Mouse (Mus musculus) heart, postnatal 0 days (tissue): ENCODE data around the gene Ndufb11. TPM values are rescaled to one million over a fixed set of nuclear protein-coding genes. Genes with fewer than 3 reads are reported as not detected.

Source experiments
- ATAC-seq: fragments of 200-750 bp; cut with Nextera tagmentation; 2 replicates; pipeline ENCODE4 v1.8.0; 2017; ENCODE audit warnings: low read depth, moderate number of reproducible peaks, moderate library complexity; ENCODE audit not compliant: insufficient read depth
- DNase-seq: peaks from one replicate; pipeline ENCODE4 v3.0.0-alpha.2; 2016; ENCODE audit warnings: low spot score
- H3K27ac ChIP-seq: fragments of 300-500 bp; sonication (generic); 2 replicates; pipeline ENCODE4 v1.5.1; 2014; ENCODE audit warnings: low read depth, mild to moderate bottlenecking
- H3K27me3 ChIP-seq: fragments of 300-500 bp; sonication (generic); 2 replicates; pipeline ENCODE4 v1.6.1; 2014; ENCODE audit warnings: low read length, mixed read lengths; ENCODE audit not compliant: control insufficient read depth, insufficient read depth
- H3K36me3 ChIP-seq: fragments of 300-500 bp; sonication (generic); replicated peaks from 2 replicates; pipeline ENCODE4 v1.6.1; 2014; ENCODE audit warnings: low read length, mixed read lengths; ENCODE audit not compliant: control insufficient read depth, insufficient read depth
- H3K4me1 ChIP-seq: fragments of 300-500 bp; sonication (generic); 2 replicates; pipeline ENCODE4 v1.6.1; 2014; ENCODE audit warnings: antibody characterized with exemption; ENCODE audit not compliant: control insufficient read depth, insufficient read depth
- H3K4me2 ChIP-seq: fragments of 300-500 bp; sonication (generic); 2 replicates; pipeline ENCODE4 v1.6.1; 2014; ENCODE audit warnings: low read depth, mild to moderate bottlenecking, low read length, moderate library complexity
- H3K4me3 ChIP-seq: fragments of 300-500 bp; sonication (generic); 2 replicates; pipeline ENCODE4 v1.5.1; 2014; ENCODE audit warnings: low read depth, low read length
- H3K9ac ChIP-seq: fragments of 300-500 bp; sonication (generic); replicated peaks from 2 replicates; pipeline ENCODE4 v1.6.1; 2014; ENCODE audit warnings: low read depth, low read length, mixed read lengths
- H3K9me3 ChIP-seq: fragments of 300-500 bp; sonication (generic); replicated peaks from 2 replicates; pipeline ENCODE4 v1.6.1; 2016; ENCODE audit warnings: low read length; ENCODE audit not compliant: control insufficient read depth
- CTCF ChIP-seq: IDR thresholded peaks from 2 replicates; pipeline ENCODE4 v1.5.1; 2016; ENCODE audit warnings: antibody characterized with exemption, control low read depth, low read depth
- EP300 ChIP-seq: IDR thresholded peaks from 2 replicates; pipeline ENCODE4 v1.6.1; 2016; ENCODE audit warnings: antibody characterized with exemption, low read depth
- WGBS: fragments of 180-500 bp; shearing (Covaris S2); extraction: QIAGEN DNeasy Blood & Tissue Kit; methylation state at CpG from one replicate; pipeline ENCODE4 v1.1.7; 2014; 5-methylcytosine and 5-hydroxymethylcytosine counted together
- polyA plus RNA-seq: library from polyadenylated mRNA; unstranded; fragments of >200 nt; fragmentation: Nextera tagmentation; extraction: Ambion mirVana; gene quantifications from 2 replicates; pipeline ENCODE4 v1.2.1, GENCODE M21; 2015
- total RNA-seq: library from RNA; depleted of rRNA; stranded (reverse); fragments of >200 nt; gene quantifications from 2 replicates; pipeline ENCODE4 v1.2.3, GENCODE M21; 2014; ENCODE audit warnings: low replicate concordance

Gene Ndufb11
- total and polyA plus RNA-seq, 2 experiments from 2014 or later = 506 to 979 TPM

DNA sequence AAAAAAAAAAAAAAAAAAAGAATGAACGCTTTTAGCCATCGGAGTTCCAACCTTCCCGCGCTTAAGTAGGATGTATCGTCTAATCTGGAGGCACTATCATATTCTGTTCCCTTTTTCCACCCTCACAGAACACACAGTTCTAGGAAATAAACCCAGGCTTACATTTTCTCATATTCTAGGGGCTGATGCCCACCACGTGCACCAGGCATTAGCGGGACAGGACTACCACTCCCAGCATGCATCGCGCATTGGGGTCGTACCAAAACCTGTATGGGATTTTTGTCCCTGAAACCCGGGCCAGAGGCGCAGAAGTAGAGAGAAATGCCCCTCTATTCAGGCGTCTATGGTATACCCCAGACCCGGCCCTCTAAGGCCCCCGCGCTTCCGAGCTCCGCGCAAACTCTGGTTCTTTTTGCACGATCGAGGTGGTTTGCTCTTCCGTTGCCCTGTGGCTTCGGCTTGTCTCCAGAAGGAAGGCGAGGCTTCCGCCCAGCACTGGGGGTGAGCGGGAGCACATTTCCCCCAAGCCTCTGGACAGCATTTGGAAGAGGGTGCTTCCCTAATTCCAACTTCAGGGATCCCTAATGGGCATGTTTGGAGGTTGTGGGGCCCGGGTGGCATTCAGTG, 40.7 kb upstream of the Ndufb11 start, which contains the start of gene Uba1:
Uba1 (plus strand) TSS at position 301 of the 627 bp plus-strand sequence.
- Histone ChIP-seq H3K9me3 (no peaks in the 10 kb centered on the region), H3K9ac (peak within 1 kb of the TSS; percentile 52), H3K27me3 (no peaks in the 10 kb centered on the region), H3K36me3 (no peaks in the 10 kb centered on the region), H3K4me1 (no peaks in the 10 kb centered on the region), H3K4me2 (peak within 1 kb of the TSS; percentile 80), H3K27ac (peak within 1 kb of the TSS; percentile 65), H3K4me3 (peak within 1 kb of the TSS; percentile 55)
- ATAC-seq (peak; percentile 79), DNase-seq (peak; percentile 52)
- no peak; the same call in 1 of the 2 replicates for TF ChIP-seq EP300
- TF ChIP-seq CTCF = no peak
- 16% methylated on average over 27 of the region's 27 CpGs for WGBS

DNA sequence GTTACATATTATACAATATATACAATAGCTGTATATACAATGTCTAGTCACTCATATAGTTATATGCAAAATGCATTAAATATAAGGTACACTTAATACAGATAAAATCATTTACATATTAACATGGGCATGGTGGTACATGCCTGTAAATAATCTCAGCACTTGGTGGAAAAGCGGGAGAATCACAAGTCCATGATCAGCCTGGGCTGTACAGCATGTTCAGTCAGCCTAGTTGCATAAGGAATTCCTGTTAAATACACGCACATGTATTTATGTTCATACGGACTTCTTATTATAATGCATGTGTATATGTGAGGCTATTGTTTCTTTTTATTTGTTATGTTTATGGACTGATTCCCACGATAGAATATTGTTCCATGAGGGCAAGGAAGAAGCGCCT, 40.2 kb upstream of the Ndufb11 start:
- peak overlapping the region; percentile 55 for H3K4me3 ChIP-seq
- WGBS = 27% methylated on average over 5 of the region's 5 CpGs
- no peak for ATAC-seq

DNA sequence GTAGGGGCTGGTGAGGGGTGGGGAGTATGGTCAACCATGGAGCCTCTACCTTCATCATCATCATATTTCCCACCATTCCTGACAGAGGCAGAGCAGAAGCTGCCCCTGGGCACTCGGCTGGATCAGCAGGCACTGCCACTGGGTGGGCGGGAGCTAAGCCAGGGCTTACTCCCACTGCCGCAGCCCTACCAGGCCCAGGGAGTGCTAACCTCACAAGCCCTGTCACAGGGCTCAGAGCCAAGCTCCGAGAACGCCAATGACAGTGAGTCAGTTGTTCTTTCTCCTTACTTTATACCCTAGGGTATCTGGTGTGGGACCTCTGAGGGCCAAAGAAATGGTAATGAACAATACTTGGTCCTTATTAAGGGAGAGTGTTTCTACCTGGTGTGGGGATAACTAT, 27.4 kb upstream of the Ndufb11 start:
- H3K4me1 ChIP-seq = no peaks in the 10 kb centered on the region

More for the DNA sequence above, 40.2 kb upstream of the Ndufb11 start:
- TF ChIP-seq EP300 = no peak
- no peak for TF ChIP-seq CTCF
- no peak overlapping the region for H3K9ac ChIP-seq
- H3K9me3 ChIP-seq = no peaks in the 10 kb centered on the region
- H3K36me3 ChIP-seq = no peaks in the 10 kb centered on the region
- no peak overlapping the region for H3K27ac ChIP-seq
- no peaks in the 10 kb centered on the region for H3K4me1 ChIP-seq
- DNase-seq = no peak
- peak overlapping the region; percentile 80 for H3K4me2 ChIP-seq
- H3K27me3 ChIP-seq = no peaks in the 10 kb centered on the region

DNA sequence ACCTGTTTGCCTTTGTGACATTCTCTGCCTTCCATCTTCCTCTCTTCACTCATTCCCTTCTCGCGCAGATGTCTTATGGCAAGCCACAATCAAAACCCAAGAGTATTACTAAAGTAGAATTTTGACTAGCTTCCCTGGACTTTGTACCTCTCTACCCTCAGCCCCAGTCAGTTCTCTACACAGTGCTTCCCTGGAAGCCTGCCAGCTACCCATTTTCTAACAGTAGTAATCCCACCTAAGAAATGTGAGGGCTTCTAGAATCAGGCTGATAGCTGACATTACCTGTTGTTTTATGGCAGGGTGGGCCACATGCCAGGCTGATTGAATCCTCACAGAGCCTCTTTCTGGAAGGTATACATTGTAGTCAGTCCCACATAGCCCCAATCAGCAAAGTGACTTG, 20.7 kb upstream of the Ndufb11 start:
- Histone ChIP-seq H3K36me3 (peaks cover 25% of the 10 kb centered on the region; the same call in 1 of the 2 replicates), H3K9ac (no peak overlapping the region), H3K4me2 (no peak overlapping the region), H3K4me3 (no peak overlapping the region), H3K27me3 (no peaks in the 10 kb centered on the region), H3K4me1 (no peaks in the 10 kb centered on the region), H3K9me3 (no peaks in the 10 kb centered on the region), H3K27ac (no peak overlapping the region)
- DNase-seq (no peak), ATAC-seq (no peak)
- TF ChIP-seq EP300 (no peak), CTCF (no peak)
- 84% methylated on average over 2 of the region's 2 CpGs for WGBS

More for the DNA sequence above, 27.4 kb upstream of the Ndufb11 start:
- peaks cover 28% of the 10 kb centered on the region for H3K36me3 ChIP-seq
- H3K4me3 ChIP-seq = no peak overlapping the region
- H3K27me3 ChIP-seq = no peaks in the 10 kb centered on the region
- no peak for ATAC-seq
- WGBS = 53% methylated on average over 4 of the region's 5 CpGs
- H3K9ac ChIP-seq = no peak overlapping the region
- H3K27ac ChIP-seq = no peak overlapping the region
- TF ChIP-seq CTCF (no peak), EP300 (no peak)
- no peak overlapping the region for H3K4me2 ChIP-seq
- DNase-seq = no peak
- H3K9me3 ChIP-seq = no peaks in the 10 kb centered on the region

DNA sequence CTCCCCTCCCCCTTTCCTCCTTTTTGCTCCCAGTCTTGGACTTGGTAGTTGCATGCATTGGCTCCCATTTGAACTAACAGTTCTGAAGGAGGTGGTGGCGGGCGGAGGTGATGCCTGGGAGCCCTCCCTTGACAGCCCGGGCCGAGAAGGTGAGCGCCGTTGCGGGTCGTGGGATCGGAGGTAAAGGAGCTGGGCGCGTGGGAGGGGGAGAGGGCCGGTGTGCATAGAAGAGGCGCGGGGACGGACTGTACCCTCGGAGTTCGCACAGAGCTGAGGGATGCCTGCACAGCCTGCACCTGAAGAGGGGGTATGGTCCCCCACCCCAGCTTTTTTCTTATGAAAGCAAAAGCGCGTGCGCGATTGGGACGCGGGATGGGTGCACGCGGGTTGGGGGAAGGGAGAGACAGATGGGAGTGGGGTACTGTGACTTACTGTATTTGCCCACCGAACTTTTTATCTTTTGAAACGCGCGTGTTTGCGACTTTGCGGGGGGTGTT, 532 bp upstream of the Ndufb11 start:
- Histone ChIP-seq H3K27ac (peak overlapping the region; percentile 95), H3K27me3 (no peaks in the 10 kb centered on the region), H3K4me2 (peak overlapping the region; percentile 67), H3K4me3 (peak overlapping the region; percentile 72), H3K4me1 (no peaks in the 10 kb centered on the region), H3K9ac (peak overlapping the region; percentile 70), H3K9me3 (no peaks in the 10 kb centered on the region), H3K36me3 (peaks cover 5% of the 10 kb centered on the region)
- 11% methylated on average over 31 of the region's 31 CpGs for WGBS
- no peak for DNase-seq
- TF ChIP-seq EP300 = no peak
- no peak for TF ChIP-seq CTCF
- ATAC-seq = peak; percentile 7
